Mouse (Mus musculus) brain, embryonic 14.5 days (tissue): ENCODE measurements at regions not wholly inside any gene's neighbourhood (a gene's known extent, or its start where the extent isn't known, plus 50 kb on each side); places are given as distances from the start of the nearest gene placed in this dataset.

Experiments used
- CTCF ChIP-seq: fragments of 200-500 bp; IDR thresholded peaks from 2 replicates; pipeline ENCODE4 v1.5.1; 2012; ENCODE audit warnings: inconsistent platforms, mild to moderate bottlenecking, moderate library complexity, borderline replicate concordance; ENCODE audit not compliant: insufficient read depth, insufficient read length; ENCODE audit errors: extremely low read depth
- POLR2A ChIP-seq: fragments of 200-500 bp; IDR thresholded peaks from 2 replicates; pipeline ENCODE4 v1.6.1; 2012; ENCODE audit warnings: mild to moderate bottlenecking, inconsistent platforms, borderline replicate concordance; ENCODE audit not compliant: poor library complexity, insufficient read depth, insufficient read length, severe bottlenecking; ENCODE audit errors: extremely low read depth

DNA sequence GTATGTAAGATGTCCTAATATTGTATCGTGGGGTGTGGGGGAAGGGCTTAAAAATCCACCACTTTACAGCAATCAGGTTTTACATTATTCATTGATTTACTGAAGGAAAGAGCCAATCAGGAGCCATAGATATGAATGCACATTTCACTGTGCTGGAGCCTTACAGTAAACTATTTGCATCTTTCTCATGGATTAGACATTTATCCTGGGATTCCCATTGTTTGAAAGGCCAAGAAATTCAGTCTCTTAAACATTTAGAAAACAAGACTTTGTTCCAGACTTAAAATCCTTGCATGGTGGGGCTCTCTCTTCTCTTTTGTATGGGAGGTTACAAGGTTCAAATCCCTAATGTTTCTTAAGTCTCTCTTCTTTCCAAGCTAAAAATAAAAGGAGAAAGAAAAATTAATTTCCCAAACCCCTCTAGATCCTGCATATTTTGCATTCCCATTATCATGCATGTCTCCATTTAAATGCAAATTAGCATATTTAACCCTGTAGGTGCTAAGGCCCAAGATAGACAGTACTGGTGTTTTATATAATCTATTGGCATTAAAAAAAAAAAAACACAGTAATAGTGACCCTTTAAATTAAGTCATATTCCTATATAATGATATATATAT, 230.3 kb downstream of the Mef2c start:
- TF ChIP-seq POLR2A, result no peak
- no peak for TF ChIP-seq CTCF
